ENCODE assay signal across 9 mouse cellular contexts in the genomic region with DNA sequence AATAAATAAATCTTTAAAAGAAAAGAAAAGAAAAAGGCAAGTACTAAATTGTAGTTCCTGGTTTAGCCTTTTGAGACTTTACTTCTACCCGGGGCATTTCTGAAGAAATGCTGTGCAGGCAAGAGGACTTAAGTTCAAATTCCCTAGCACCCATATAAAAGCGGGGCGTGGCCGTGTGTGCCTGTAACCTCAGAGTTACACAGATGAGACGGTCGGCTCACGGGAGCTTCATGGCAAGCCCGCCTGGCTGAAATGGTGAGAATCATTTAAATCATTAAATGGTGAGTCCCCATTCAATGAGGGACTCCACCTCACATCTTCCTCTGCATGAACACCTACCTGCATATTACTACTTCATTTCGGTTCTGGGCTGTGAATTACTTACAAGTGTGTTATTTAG.
"Had no signal": no experiment of that assay in that cellular context is flagged by ENCODE, and none has a peak within 500 bp of the region (broad histone marks: within the 10 kb centered on the region; RNA-seq: fewer than 3 reads in every experiment).

No protein-coding gene starts in this region.

- H3K9ac ChIP-seq: limb, embryonic 12.5 days; liver, embryonic 13.5 days; liver, postnatal 0 days; lung, embryonic 15.5 days; midbrain, embryonic 12.5 days; neural tube, embryonic 12.5 days had no signal

- H3K36me3 ChIP-seq: limb, embryonic 12.5 days; liver, embryonic 13.5 days; lung, embryonic 15.5 days; midbrain, embryonic 12.5 days; neural tube, embryonic 12.5 days had no signal

- H3K27ac ChIP-seq: limb, embryonic 12.5 days; liver, embryonic 13.5 days; lung, embryonic 15.5 days; midbrain, embryonic 12.5 days; neural tube, embryonic 12.5 days; stomach, postnatal 0 days had no signal

- H3K27me3 ChIP-seq: limb, embryonic 12.5 days; liver, embryonic 13.5 days; lung, embryonic 15.5 days; megakaryocyte, embryonic 14.5 days; midbrain, embryonic 12.5 days; neural tube, embryonic 12.5 days had no signal

- H3K4me1 ChIP-seq: limb, embryonic 12.5 days; liver, embryonic 13.5 days; lung, embryonic 15.5 days; midbrain, embryonic 12.5 days; neural tube, embryonic 12.5 days had no signal

- H3K4me2 ChIP-seq: limb, embryonic 12.5 days; liver, embryonic 13.5 days; lung, embryonic 15.5 days; midbrain, embryonic 12.5 days; neural tube, embryonic 12.5 days had no signal

- H3K9me3 ChIP-seq: limb, embryonic 12.5 days; liver, embryonic 13.5 days; lung, embryonic 15.5 days; megakaryocyte, embryonic 14.5 days; midbrain, embryonic 12.5 days; neural tube, embryonic 12.5 days had no signal

- DNase-seq: layer of hippocampus, postnatal 36 days; liver, embryonic 13.5 days had no signal

- H3K4me3 ChIP-seq: limb, embryonic 12.5 days; liver, embryonic 13.5 days; lung, embryonic 15.5 days; midbrain, embryonic 12.5 days; neural tube, embryonic 12.5 days had no signal
